Mouse (Mus musculus): Measurements from ENCODE around the gene Crybg1.

- TF ChIP-seq CTCF (IDR thresholded peaks at IDR 0.05; ENCODE audit: low read depth) (no peak), EP300 (IDR thresholded peaks at IDR 0.05; ENCODE audit: low read depth) (no peak)
Observed at GRCm38 (mm10) chr10:44091757-44092156, 56.9 kb downstream of the Crybg1 start.
